Mouse (Mus musculus) megakaryocyte, embryonic 14.5 days (primary cell): ENCODE data around the gene Crp.

Experiments used
- FLI1 ChIP-seq: IDR thresholded peaks from 2 replicates; pipeline ENCODE4 v1.6.1; 2012; ENCODE audit warnings: low read length, inconsistent platforms, mixed read lengths
- GATA1 ChIP-seq: IDR thresholded peaks from 3 replicates; pipeline ENCODE4 v1.6.1; 2012; ENCODE audit warnings: mixed read lengths, low read length, inconsistent platforms, borderline replicate concordance

DNA sequence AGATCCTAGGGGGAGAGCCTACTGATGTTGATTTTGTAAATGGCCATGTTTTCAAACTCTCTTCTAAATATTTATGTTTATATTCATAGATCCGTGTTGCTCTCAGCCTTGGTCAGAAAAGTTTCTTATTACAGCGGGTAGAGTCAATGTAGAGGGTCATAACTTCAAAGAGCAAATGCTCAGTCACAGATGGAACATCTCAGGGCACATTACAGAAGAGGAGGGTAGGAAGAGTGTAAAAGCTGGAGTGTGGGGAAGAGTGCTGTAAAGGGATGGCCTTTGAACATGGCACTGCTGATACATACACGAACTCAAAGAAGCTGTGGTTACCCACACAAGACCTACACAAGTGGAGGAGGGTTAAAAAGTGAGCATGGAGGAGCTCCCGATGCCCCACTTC, 177.4 kb downstream of the Crp start:
- TF ChIP-seq GATA1 (no peak), FLI1 (no peak)
